Mouse (Mus musculus) kidney, postnatal 25 days (tissue): ENCODE measurements at regions not wholly inside any gene's neighbourhood (a gene's known extent, or its start where the extent isn't known, plus 50 kb on each side); places are given as distances from the start of the nearest gene placed in this dataset.

Source experiments
- DNase-seq, 2 experiments: peaks; one replicate each; pipeline ENCODE4 v3.0.0; 2021; ENCODE audit warnings: mixed read lengths in 2 of 2

GRCm38 (mm10) chr2:117570987-117571386 lies 228.2 kb upstream of the Rasgrp1 start:
- DNase-seq: no peak

- peak; percentile 23 to 38 for DNase-seq
Observed at GRCm38 (mm10) chr2:117587381-117587780, 244.6 kb upstream of the Rasgrp1 start.

DNA sequence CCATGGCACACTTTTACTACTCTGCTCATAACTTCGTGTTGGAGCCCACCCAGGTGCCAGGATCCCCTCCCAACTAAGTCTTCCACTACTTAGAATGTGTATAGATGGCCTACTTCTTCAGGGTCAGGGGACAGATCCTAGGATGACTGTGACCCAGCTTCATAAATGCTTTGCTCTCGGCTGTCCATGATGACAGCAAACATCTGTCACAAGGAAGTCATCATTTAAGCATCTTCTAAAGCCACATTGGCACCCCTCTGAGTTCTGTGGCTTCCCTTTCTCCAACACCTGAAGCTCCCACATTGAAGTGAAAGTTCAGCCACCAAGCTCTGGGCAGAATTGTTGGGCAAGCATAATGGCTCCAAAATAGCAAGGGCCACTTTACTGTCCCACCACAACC lies 252.2 kb upstream of the Rasgrp1 start:
- DNase-seq: no peak

GRCm38 (mm10) chr2:117597573-117597972 lies 254.8 kb upstream of the Rasgrp1 start:
- DNase-seq: no peak

DNA sequence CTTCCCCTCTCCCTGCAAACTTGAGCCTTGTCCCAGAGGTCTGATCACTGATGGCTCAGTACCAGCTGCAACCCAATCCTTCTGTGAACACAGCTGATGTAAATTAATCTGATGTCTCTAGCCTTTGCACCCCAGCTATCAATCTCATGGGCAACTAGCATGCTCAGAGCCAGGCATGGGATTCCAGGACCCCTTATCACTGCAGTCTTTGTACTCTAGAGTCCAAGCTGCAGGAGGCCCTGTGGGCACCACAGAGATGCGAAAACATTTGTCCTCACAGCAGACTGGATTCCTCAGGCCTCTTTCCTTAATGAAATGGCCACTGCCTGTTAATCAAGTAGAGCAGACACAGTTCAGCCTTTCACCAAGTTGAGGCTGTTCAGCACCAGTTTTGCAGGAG lies 272.0 kb upstream of the Rasgrp1 start:
- no peak for DNase-seq

- DNase-seq: no peak
Observed at GRCm38 (mm10) chr2:117618063-117618462, 275.3 kb upstream of the Rasgrp1 start.

- DNase-seq: peak in 1 of 2 experiments; percentile 5
Observed at GRCm38 (mm10) chr2:117623955-117624354, 281.2 kb upstream of the Rasgrp1 start.

DNA sequence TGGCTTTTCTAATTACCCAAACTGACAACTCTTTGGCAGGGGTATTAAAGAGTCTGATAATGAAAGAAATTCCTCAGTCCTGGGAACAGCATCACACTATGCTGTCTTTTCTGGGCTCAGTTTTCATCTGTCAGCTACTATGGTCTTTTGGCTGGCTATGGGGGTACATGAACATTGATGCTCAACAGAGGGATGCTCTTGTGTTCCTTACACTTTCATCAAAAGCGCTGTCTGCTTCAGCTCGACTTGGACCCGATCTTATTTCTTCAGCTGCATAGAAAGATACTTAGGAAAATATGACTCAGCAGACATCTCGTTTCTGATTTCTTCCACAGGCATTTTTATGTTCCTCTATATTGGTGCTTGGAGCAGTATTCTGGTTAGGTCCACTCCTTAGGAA lies 292.1 kb upstream of the Rasgrp1 start:
- DNase-seq: no peak

DNA sequence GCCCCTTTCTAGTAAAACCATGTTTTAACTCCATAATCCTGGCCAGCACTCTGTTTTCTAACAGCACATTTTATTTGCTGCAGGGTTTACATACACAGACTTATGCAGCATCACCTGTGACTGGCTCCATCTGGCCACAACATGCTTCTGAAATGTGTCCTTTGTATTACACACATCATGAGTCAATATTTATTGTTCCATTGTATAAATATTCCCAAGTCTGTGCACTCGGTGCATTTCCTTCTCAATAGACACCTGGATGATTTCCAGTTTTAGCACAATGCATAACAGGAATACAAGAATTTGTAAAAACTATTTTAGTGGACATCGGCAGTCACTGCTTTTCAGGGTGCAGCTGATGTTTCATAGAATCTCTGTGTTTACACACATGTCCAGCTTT lies 294.6 kb upstream of the Rasgrp1 start:
- DNase-seq: no peak

- no peak for DNase-seq
Observed at GRCm38 (mm10) chr2:117652101-117652500, 309.3 kb upstream of the Rasgrp1 start.

DNA sequence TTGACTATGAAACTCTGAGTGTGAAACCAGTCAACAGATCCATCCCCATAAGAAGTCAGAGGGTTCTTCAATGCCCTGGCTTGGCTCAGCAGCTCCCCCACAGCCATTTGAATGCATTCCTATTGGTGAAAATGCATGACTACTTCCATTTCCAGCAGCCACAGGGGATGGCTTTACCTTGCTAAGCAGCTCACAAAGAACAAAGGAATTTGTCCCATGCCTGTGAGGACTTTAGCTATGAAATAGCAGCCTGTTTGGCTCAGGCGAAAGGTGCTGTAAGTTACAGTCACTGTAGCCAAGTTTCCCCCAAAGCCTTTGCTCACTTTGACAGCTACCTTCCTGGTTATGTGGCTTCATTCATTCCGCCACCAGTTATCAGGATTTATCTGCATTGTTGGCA lies 309.8 kb upstream of the Rasgrp1 start:
- no peak for DNase-seq

GRCm38 (mm10) chr2:117656546-117657175 lies 313.9 kb upstream of the Rasgrp1 start:
- no peak for DNase-seq

DNA sequence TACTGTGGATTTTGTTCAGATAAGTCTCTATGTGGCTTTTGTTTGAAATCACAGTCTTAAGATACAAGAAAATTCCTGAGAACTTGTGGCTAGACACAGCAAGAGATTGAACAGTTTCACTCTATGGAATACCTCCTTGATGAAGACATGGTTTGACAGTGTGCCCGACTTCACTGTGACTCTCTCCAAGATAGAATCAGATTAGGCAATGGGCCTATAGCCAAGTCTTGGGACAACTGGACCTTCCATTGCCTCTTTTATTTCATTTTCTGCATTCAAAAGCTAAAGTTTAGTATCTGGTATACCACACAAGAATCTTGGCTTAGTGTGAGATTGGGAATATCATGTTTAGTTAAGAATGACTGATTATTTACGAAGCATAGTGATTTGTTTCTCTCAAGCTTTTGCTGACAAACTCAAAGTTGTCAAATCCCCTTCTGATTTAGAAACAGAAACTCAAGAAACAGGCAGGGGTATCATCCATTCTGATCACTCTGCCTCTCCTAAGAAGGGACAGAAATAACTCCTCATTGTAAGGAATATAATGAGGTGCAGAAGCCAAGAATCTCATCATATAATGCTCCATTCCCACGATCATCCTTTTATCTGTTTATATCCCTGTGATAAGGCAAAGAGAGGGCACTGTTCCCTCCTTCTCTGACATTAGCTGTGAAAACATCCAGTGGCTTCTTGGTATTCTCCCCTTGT lies 317.6 kb upstream of the Rasgrp1 start:
- no peak for DNase-seq

GRCm38 (mm10) chr2:117662653-117663052 lies 319.9 kb upstream of the Rasgrp1 start:
- no peak for DNase-seq

DNA sequence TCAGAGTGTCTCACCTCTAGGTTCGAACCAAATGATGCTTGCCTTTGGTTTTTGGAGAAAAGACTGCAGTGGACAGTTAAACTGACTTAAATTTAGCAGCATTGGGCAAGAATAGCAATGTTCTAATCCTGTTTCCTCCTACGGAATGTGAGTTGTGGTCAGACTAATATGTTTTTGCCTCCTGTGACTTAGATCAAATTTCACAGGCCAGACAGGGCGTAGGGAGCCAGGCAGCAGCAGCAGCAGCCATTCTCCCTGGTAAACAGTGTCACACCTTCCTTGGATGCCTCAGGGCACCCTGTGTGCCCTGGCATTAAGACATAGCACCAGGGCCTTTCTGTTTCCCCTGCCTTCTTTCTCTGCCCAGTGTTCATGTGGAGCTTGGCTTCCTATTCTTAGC lies 323.7 kb upstream of the Rasgrp1 start:
- no peak for DNase-seq

GRCm38 (mm10) chr2:117668137-117668536 lies 325.3 kb upstream of the Rasgrp1 start:
- no peak for DNase-seq

DNA sequence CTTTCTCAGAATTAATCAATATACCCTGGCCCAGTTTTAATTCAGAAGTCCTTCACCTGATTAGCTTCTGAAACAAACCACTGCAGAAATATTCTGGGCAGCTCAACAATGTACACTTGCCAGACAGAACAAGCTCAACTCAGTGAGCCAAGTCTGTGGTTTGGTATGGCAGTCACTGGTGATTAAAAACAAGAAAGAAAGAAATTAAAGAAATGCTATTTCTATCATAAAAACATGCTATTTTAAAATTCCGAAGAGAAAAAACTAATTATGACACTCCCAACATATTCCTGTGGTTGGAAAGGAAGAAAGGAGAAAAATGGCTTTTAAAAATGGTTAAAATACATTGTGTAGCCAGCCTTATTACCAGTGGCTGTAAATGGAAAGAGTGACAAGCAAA lies 332.1 kb upstream of the Rasgrp1 start:
- no peak for DNase-seq

- DNase-seq: no peak
Observed at GRCm38 (mm10) chr2:117678650-117679049, 335.8 kb upstream of the Rasgrp1 start.

DNA sequence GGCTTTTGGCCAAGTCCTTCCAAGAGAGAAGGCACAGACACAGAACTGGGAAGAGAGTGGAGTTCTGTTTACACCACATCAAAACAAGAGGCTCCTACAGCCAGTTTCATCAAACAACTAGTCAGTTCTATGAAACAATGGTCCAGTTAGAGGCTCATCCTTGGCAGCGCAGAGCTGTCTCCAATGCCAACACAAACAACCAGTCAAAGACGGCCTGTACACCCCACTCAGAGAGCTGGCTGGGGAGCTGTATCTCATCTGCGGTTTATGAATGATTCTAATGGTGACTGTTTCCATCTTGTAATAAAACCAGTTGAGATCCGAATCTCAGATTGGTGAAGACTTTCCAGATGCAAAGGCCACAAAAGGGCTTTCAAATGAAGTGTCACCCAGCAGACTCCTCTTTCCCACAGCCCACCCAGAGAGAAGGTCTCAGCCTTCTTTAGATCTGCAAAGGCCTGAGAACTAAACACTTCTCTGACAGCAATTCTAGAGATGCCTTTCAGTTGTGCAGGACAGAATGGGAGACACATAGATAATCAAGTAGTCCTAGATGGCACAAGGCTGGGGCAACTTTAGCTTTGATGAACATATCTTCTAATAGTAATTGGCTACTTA lies 343.1 kb upstream of the Rasgrp1 start:
- DNase-seq: no peak

- no peak for DNase-seq
Observed at GRCm38 (mm10) chr2:117693537-117693936, 350.7 kb upstream of the Rasgrp1 start.

- no peak for DNase-seq
Observed at GRCm38 (mm10) chr2:117710173-117710813, 367.5 kb upstream of the Rasgrp1 start.

GRCm38 (mm10) chr2:117724066-117724465 lies 381.3 kb upstream of the Rasgrp1 start:
- no peak for DNase-seq

DNA sequence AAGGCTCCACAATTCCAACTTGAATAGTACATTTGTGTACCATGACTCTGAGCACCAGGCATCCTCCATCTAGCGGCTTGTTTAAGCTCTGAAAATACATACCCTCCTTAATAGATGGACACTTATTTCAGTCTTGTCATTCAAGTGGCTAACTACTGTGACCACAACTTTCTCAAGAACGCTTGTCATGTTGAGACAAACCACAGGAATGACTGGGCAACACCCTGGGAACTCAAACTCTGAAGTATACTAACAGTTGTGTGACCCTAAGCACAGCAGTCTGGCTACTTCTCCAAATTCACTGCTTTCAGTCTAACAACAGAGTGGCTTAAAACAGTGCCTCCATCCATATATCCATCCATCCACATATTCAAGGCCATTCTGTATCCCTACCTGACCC lies 380.4 kb upstream of the Thbs1 start:
- no peak for DNase-seq

DNA sequence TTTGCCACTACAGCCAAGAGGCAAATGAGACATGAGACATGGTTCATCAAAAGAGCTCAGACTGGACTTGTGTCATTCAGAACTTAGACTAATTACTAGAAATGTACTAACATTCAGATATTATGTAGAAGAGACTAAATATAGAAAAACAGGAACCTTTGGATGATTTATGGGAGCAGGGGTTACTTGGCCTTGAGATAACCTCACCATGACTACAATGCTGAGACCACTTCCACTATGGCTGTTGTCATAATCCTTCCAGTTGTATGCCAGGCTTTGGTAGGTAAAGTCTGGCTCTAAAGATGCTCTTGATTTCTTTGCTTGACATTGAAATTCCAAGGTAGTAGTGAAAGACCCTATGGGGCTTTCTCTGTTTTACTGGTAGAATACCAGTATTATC lies 369.3 kb upstream of the Thbs1 start:
- no peak for DNase-seq
